Comparison of ENCODE assay signal across 10 mouse cellular contexts in the genomic region with DNA sequence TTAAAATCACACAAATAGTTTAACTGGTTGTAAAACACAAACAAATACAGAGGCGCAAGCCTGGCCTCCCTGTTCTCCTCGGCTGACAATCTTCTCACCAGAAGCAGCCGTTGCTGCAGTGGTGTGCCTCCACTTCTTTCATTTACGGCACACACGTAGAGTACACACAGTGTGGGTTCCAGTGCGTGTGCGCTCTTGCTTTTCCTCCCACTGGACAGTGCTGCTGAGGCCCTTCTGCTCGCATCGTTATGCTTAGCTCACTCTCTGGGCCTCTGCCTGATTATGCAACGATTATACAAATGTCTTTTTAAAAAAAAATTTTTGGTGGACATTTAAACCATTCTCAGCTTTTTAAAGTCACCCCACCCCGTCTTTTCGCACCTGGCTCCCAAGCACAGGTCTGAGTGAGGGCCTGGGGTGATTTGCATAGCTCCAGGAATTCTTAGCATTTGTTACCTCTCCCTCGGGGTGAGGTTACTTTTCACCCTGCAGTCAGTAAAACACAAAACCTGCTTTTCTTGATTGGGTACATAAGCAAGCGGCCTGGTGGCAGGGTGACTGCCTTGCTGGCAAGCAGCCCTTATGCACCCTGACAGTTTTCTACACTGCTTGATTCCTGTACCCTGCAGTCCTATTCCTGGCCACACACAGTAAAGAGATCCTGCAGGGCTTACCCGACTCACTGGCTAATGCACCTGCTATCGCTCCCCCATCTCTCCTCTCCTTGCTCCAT. TPM values are rescaled to one million over a fixed set of nuclear protein-coding genes. Genes with fewer than 3 reads are reported as not detected.
DNase-seq lines count a peak whose midpoint lies in the region; ATAC-seq and TF ChIP-seq lines count a peak whose summit lies in the region.
"Had no signal": no experiment of that assay in that cellular context is flagged by ENCODE, and none has a peak within 500 bp of the region (broad histone marks: within the 10 kb centered on the region; RNA-seq: fewer than 3 reads in every experiment).

No protein-coding gene starts in this region.

- H3K27me3 ChIP-seq in embryonic facial prominence, embryonic 11.5 days (ENCODE audit: control insufficient read depth, insufficient read depth, low read length) = no peaks in the 10 kb centered on the region
- no peaks in the 10 kb centered on the region for H3K27me3 ChIP-seq in embryonic facial prominence, embryonic 10.5 days (replicated peaks; ENCODE audit: low read depth, poor library complexity, severe bottlenecking)
- H3K27me3 ChIP-seq: limb, embryonic 15.5 days had no signal

- peak; percentile 22 for DNase-seq in embryonic facial prominence, embryonic 11.5 days (ENCODE audit: low spot score)
- DNase-seq in embryonic facial prominence, embryonic 10.5 days (ENCODE audit: low spot score) = no peak
- DNase-seq in A20 (ENCODE audit: low read depth, low spot score) = peak; percentile 64
- peak; percentile 61 to 85 for DNase-seq in kidney, postnatal 25 days
- DNase-seq in adrenal gland, postnatal 4 days (ENCODE audit: low spot score in 2 of 2) = no peak
- no peak for DNase-seq in thymus, postnatal 10 days (ENCODE audit: low spot score in 2 of 2)
- DNase-seq in gastrocnemius, adult 18-20 months (ENCODE audit: low spot score) = no peak

- TF ChIP-seq POLR2A in cortical plate, adult 2 months (IDR thresholded peaks at IDR 0.05; ENCODE audit: extremely low read depth, insufficient read depth, low read length) = no peak

- H3K9ac ChIP-seq in embryonic facial prominence, embryonic 11.5 days (replicated peaks; ENCODE audit: low read length) = no peak overlapping the region
- H3K9ac ChIP-seq: limb, embryonic 15.5 days had no signal

- H3K4me2 ChIP-seq in embryonic facial prominence, embryonic 11.5 days (ENCODE audit: low read depth, low read length) = no peak overlapping the region
- H3K4me2 ChIP-seq: limb, embryonic 15.5 days had no signal

- WGBS in embryonic facial prominence, embryonic 11.5 days = 66% methylated on average over 16 of the region's 16 CpGs
- WGBS in embryonic facial prominence, embryonic 10.5 days = 69% methylated on average over 16 of the region's 16 CpGs

- H3K27ac ChIP-seq in embryonic facial prominence, embryonic 11.5 days (replicated peaks; ENCODE audit: low read depth, low read length) = no peak overlapping the region
- H3K27ac ChIP-seq in embryonic facial prominence, embryonic 10.5 days (replicated peaks) = no peak overlapping the region
- H3K27ac ChIP-seq in cortical plate, adult 2 months (ENCODE audit: insufficient read depth, low read length) = peak overlapping the region; percentile 33; the same call in 1 of the 2 replicates
- H3K27ac ChIP-seq: limb, embryonic 15.5 days had no signal

- H3K36me3 ChIP-seq in embryonic facial prominence, embryonic 11.5 days (replicated peaks; ENCODE audit: control insufficient read depth, insufficient read depth, low read depth, low read length) = no peaks in the 10 kb centered on the region
- peaks cover 8% of the 10 kb centered on the region; the same call in 1 of the 2 replicates for H3K36me3 ChIP-seq in embryonic facial prominence, embryonic 10.5 days (replicated peaks)

- H3K4me1 ChIP-seq in embryonic facial prominence, embryonic 11.5 days (ENCODE audit: control insufficient read depth, insufficient read depth, low read length) = no peaks in the 10 kb centered on the region; the same call in 1 of the 2 replicates
- peaks cover 14% of the 10 kb centered on the region; the same call in 1 of the 2 replicates for H3K4me1 ChIP-seq in embryonic facial prominence, embryonic 10.5 days
- H3K4me1 ChIP-seq in cortical plate, adult 2 months (ENCODE audit: control insufficient read depth, insufficient read depth, low read length) = peaks cover 4% of the 10 kb centered on the region

- peak; percentile 60; the same call in 1 of the 2 replicates for ATAC-seq in embryonic facial prominence, embryonic 11.5 days (replicated peaks; ENCODE audit: insufficient number of reproducible peaks, low FRiP score, low TSS enrichment, low read depth)

- H3K4me3 ChIP-seq in embryonic facial prominence, embryonic 11.5 days (ENCODE audit: low read depth, low read length) = no peak overlapping the region
- no peak overlapping the region for H3K4me3 ChIP-seq in embryonic facial prominence, embryonic 10.5 days
- no peak overlapping the region for H3K4me3 ChIP-seq in cortical plate, adult 2 months (ENCODE audit: insufficient read depth, low read length)
- H3K4me3 ChIP-seq: limb, embryonic 15.5 days had no signal

- no peaks in the 10 kb centered on the region for H3K9me3 ChIP-seq in embryonic facial prominence, embryonic 11.5 days (replicated peaks; ENCODE audit: control insufficient read depth, low read length)
- H3K9me3 ChIP-seq in embryonic facial prominence, embryonic 10.5 days = no peaks in the 10 kb centered on the region
- H3K9me3 ChIP-seq: limb, embryonic 15.5 days had no signal

- no peak for TF ChIP-seq CTCF in cortical plate, adult 2 months (IDR thresholded peaks at IDR 0.05; ENCODE audit: extremely low read depth, insufficient read depth, low read length)

RNA-seq across cellular contexts. Expression of a gene that starts 54.2 kb away (rescaled TPM):
- 7.1 and 9.5 TPM in 2 replicates for polyA plus RNA-seq in embryonic facial prominence, embryonic 11.5 days (2014; fragmentation: Nextera tagmentation; extraction: Ambion mirVana)
- polyA plus RNA-seq in embryonic facial prominence, embryonic 10.5 days (2016; fragmentation: Nextera tagmentation; extraction: Ambion mirVana) = 6.4 and 7.9 TPM in 2 replicates
- 14.6 and 14.7 TPM in 2 replicates for polyA plus RNA-seq in cortical plate, adult 2 months (2012; rRNA removed)
- 10 to 100 TPM; 13.2 to 14.0 TPM for total RNA-seq in adrenal gland, postnatal 4 days (2021)
- 1 to 10 TPM; 2.9 to 3.7 TPM for total RNA-seq in gastrocnemius, adult 18-20 months (2021)

RNA-seq across cellular contexts. Expression of a gene that starts 55.0 kb away (rescaled TPM):
- not detected in 2 replicates for polyA plus RNA-seq in embryonic facial prominence, embryonic 11.5 days (2014; fragmentation: Nextera tagmentation; extraction: Ambion mirVana)
- 0.05 TPM in 1 of 2 replicates, not detected in the other for polyA plus RNA-seq in embryonic facial prominence, embryonic 10.5 days (2016; fragmentation: Nextera tagmentation; extraction: Ambion mirVana)
- polyA plus RNA-seq in cortical plate, adult 2 months (2012; rRNA removed) = not detected in 2 replicates
- not detected for total RNA-seq in adrenal gland, postnatal 4 days (2021)
- not detected for total RNA-seq in gastrocnemius, adult 18-20 months (2021)
- polyA plus RNA-seq: C2C12 had no signal

RNA-seq across cellular contexts. Expression of a gene that starts 58.5 kb away (rescaled TPM):
- 97.2 and 103 TPM in 2 replicates for polyA plus RNA-seq in embryonic facial prominence, embryonic 11.5 days (2014; fragmentation: Nextera tagmentation; extraction: Ambion mirVana)
- polyA plus RNA-seq in embryonic facial prominence, embryonic 10.5 days (2016; fragmentation: Nextera tagmentation; extraction: Ambion mirVana) = 91.2 and 92.7 TPM in 2 replicates
- 21.9 and 22.3 TPM in 2 replicates for polyA plus RNA-seq in cortical plate, adult 2 months (2012; rRNA removed)
- total RNA-seq in adrenal gland, postnatal 4 days (2021) = 10 to 100 TPM; 21.8 to 24.1 TPM
- 1 to 10 TPM; 2.6 to 3.3 TPM for total RNA-seq in gastrocnemius, adult 18-20 months (2021)

Comparison
In these comparisons a context has a peak if more than half of its experiments do, and no peak if none do; other contexts are left out.
1. DNase-seq: peak in embryonic facial prominence, embryonic 11.5 days (single experiment), A20 (single experiment) and kidney, postnatal 25 days (2 of 2); none in embryonic facial prominence, embryonic 10.5 days (single experiment), adrenal gland, postnatal 4 days (0 of 2), thymus, postnatal 10 days (0 of 2) and gastrocnemius, adult 18-20 months (single experiment).